Mouse (Mus musculus): Measurements from ENCODE around the gene Klrc3. TPM values are rescaled to one million over a fixed set of nuclear protein-coding genes. Genes with fewer than 3 reads are reported as not detected.
"Not testable (repeated sequence)": the region's sequence is repeated elsewhere in the genome, so short reads cannot be mapped to it uniquely, and the experiment has no call there.

Klrc3 gene
- not detected in 2 replicates for polyA plus RNA-seq (2014; fragmentation: Nextera tagmentation; extraction: Ambion mirVana)

DNA sequence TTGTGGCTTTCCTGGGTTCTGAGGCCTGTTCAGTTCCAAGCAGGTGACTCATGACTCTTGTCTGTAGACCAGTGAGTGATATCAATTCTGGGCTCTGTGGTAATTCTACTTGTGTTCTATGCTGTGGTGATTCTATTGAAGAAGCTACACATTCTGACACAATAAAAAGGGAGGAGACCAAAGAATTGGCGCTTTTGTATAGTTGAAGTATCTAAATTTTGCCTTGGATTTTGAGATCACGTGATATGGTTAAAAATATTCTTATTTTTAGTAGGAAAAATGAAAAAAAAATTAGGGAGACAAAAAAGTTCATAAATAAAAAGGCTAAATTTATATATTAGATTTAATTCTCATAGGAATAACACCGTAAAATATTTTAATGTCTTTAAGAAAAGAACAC lies at the start of gene Klrc3:
Gene Klrc3 (minus strand): TSS at position 101 of the 400 bp plus-strand sequence.
- H3K4me2 ChIP-seq (ENCODE audit: low read length); H3K36me3 ChIP-seq (ENCODE audit: control insufficient read depth, insufficient read depth, low read length); H3K27me3 ChIP-seq (replicated peaks; ENCODE audit: control insufficient read depth, insufficient read depth, low read length); ATAC-seq; H3K4me1 ChIP-seq (ENCODE audit: control insufficient read depth, insufficient read depth, low read length); H3K9me3 ChIP-seq (replicated peaks; ENCODE audit: control insufficient read depth, low read length); H3K9ac ChIP-seq (ENCODE audit: low read length); H3K4me3 ChIP-seq (ENCODE audit: low read depth, low read length); H3K27ac ChIP-seq (ENCODE audit: low read depth, low read length); DNase-seq (ENCODE audit: low spot score): not testable (repeated sequence)
- WGBS = 84% methylated on average over 3 of the region's 3 CpGs

DNA sequence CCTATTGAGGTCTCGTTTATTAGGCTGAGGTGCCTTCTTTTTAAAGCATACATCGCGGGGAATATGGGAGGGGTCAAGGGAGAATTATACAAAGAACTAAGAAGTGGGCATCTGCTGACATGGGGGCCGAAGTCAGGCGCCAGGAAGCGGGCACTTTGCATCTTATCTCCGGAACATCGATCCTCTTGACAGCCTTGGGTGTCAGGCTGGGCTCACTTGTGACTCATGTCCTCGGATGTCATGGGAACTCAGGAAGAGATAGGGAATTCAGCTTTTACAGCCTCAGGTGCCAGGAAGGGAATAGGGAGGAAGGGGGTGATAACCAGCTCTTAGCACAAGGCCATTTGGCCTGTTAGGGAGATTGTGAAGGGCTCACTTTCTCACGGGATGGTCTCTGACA lies 48.3 kb upstream of the Klrc3 start:
- H3K36me3 ChIP-seq (ENCODE audit: control insufficient read depth, insufficient read depth, low read length); H3K27me3 ChIP-seq (replicated peaks; ENCODE audit: control insufficient read depth, insufficient read depth, low read length); DNase-seq (ENCODE audit: low spot score); H3K4me3 ChIP-seq (ENCODE audit: low read depth, low read length); H3K9me3 ChIP-seq (replicated peaks; ENCODE audit: control insufficient read depth, low read length); H3K4me1 ChIP-seq (ENCODE audit: control insufficient read depth, insufficient read depth, low read length); H3K27ac ChIP-seq (ENCODE audit: low read depth, low read length); H3K4me2 ChIP-seq (ENCODE audit: low read length); ATAC-seq; H3K9ac ChIP-seq (ENCODE audit: low read length): not testable (repeated sequence)
- WGBS = 84% methylated on average over 10 of the region's 10 CpGs

DNA sequence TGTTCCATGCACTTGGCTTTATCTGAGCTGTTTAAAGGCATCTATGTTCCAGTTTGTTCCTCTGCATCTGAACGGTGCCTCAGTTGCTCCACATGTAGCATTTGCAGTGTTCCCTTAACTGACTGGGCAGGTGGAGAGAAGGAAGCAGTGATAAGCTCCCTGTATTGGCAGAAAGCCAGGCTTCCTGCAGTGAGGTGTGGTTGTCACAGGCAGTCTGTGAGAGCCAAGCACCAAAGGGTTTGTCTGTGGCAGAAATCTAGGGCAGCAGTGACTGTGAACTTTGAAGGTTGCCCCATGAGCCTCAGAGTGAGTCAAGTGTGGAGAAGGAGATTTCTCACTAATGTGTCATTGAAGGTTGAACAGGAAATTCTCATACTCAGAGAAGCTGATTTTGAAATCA lies 37.2 kb upstream of the Klrc3 start:
- DNase-seq (ENCODE audit: low spot score) (no peak), ATAC-seq (no peak)
- Histone ChIP-seq H3K36me3 (ENCODE audit: control insufficient read depth, insufficient read depth, low read length) (no peaks in the 10 kb centered on the region), H3K27me3 (replicated peaks; ENCODE audit: control insufficient read depth, insufficient read depth, low read length) (no peaks in the 10 kb centered on the region), H3K4me2 (ENCODE audit: low read length) (no peak overlapping the region), H3K9me3 (replicated peaks; ENCODE audit: control insufficient read depth, low read length) (0 out of 2 replicates have a peak, but pooled peaks cover 4% of the 10 kb centered on the region), H3K27ac (ENCODE audit: low read depth, low read length) (no peak overlapping the region), H3K4me3 (ENCODE audit: low read depth, low read length) (no peak overlapping the region), H3K4me1 (ENCODE audit: control insufficient read depth, insufficient read depth, low read length) (no peaks in the 10 kb centered on the region), H3K9ac (ENCODE audit: low read length) (no peak overlapping the region)
- WGBS = 67% methylated on average over 1 of the region's 1 CpGs

DNA sequence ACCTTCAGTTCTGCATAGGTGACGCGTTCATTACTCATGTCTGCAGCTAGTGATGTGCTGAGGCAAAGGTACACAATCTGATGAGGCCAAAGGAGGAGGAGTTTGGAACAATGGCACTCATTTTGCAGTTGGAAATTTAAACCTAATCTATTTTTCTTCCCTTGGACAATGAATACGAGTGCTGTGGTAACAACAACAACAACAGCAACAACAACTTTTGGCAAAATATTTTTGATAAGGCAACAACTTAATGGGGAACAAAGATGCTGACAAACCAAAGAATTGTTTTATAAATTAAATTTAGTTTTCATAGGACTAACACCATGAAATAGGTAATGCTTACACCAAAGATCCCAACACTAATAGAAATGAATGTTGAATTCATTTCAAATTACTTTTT lies 35.7 kb upstream of the Klrc3 start, which contains the start of gene Klrc1:
Gene Klrc1 (minus strand): TSS at position 101 of the 400 bp plus-strand sequence.
- no peaks in the 10 kb centered on the region for H3K27me3 ChIP-seq (replicated peaks; ENCODE audit: control insufficient read depth, insufficient read depth, low read length)
- no peak within 1 kb of the TSS for H3K27ac ChIP-seq (ENCODE audit: low read depth, low read length)
- no peak within 1 kb of the TSS for H3K4me3 ChIP-seq (ENCODE audit: low read depth, low read length)
- no peak within 1 kb of the TSS for H3K9ac ChIP-seq (ENCODE audit: low read length)
- 0 out of 2 replicates have a peak, but pooled peaks cover 4% of the 10 kb centered on the region for H3K9me3 ChIP-seq (replicated peaks; ENCODE audit: control insufficient read depth, low read length)
- ATAC-seq = no peak
- 76% methylated on average over 3 of the region's 3 CpGs for WGBS
- H3K4me2 ChIP-seq (ENCODE audit: low read length) = no peak within 1 kb of the TSS
- H3K4me1 ChIP-seq (ENCODE audit: control insufficient read depth, insufficient read depth, low read length) = no peaks in the 10 kb centered on the region
- DNase-seq (ENCODE audit: low spot score) = no peak
- no peaks in the 10 kb centered on the region for H3K36me3 ChIP-seq (ENCODE audit: control insufficient read depth, insufficient read depth, low read length)

DNA sequence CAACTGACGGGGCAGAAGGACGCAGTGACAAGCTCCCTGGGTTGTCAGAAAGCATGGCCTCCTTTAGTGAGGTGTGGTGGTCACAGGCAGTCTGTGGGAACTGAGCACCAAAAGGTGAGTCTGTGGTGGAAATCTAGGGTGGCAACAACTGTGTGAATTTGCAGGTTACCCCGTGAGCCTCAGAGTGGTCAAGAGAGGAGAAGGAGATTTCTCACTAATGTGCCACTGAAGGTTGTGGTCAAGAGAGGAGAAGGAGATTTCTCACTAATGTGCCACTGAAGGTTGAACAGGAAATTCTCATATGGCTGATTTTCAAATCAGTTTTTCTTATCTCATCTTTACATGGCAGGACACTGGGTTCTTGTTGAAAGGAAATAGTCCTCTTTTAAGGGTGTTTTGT lies 18.2 kb upstream of the Klrc3 start:
- ATAC-seq; H3K27ac ChIP-seq (ENCODE audit: low read depth, low read length); DNase-seq (ENCODE audit: low spot score); H3K4me2 ChIP-seq (ENCODE audit: low read length); H3K4me1 ChIP-seq (ENCODE audit: control insufficient read depth, insufficient read depth, low read length); H3K9ac ChIP-seq (ENCODE audit: low read length); H3K36me3 ChIP-seq (ENCODE audit: control insufficient read depth, insufficient read depth, low read length); H3K27me3 ChIP-seq (replicated peaks; ENCODE audit: control insufficient read depth, insufficient read depth, low read length); H3K4me3 ChIP-seq (ENCODE audit: low read depth, low read length); H3K9me3 ChIP-seq (replicated peaks; ENCODE audit: control insufficient read depth, low read length): not testable (repeated sequence)
- no CpG with 5 or more reads among the region's 3 CpGs for WGBS

DNA sequence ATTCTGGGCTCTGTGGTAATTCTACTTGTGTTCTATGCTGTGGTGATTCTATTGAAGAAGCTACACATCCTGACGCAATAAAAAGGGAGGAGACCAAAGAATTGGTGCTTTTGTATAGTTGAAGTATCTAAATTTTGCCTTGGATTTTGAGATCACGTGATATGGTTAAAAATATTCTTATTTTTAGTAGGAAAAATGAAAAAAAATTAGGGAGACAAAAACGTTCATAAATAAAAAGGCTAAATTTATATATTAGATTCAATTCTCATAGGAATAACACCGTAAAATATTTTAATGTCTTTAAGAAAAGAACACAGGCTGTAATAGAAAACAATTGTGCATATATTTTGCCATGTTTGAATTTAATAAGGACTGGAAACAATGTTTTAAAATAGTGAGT lies 17.5 kb upstream of the Klrc3 start, which contains the start of gene Klrc2:
Gene Klrc2 (minus strand): TSS at position 101 of the 400 bp plus-strand sequence.
- H3K4me3 ChIP-seq (ENCODE audit: low read depth, low read length); ATAC-seq; H3K9me3 ChIP-seq (replicated peaks; ENCODE audit: control insufficient read depth, low read length); H3K27me3 ChIP-seq (replicated peaks; ENCODE audit: control insufficient read depth, insufficient read depth, low read length); H3K9ac ChIP-seq (ENCODE audit: low read length); H3K36me3 ChIP-seq (ENCODE audit: control insufficient read depth, insufficient read depth, low read length); H3K4me1 ChIP-seq (ENCODE audit: control insufficient read depth, insufficient read depth, low read length); DNase-seq (ENCODE audit: low spot score); H3K4me2 ChIP-seq (ENCODE audit: low read length); H3K27ac ChIP-seq (ENCODE audit: low read depth, low read length): not testable (repeated sequence)
- 80% methylated on average over 4 of the region's 4 CpGs for WGBS

DNA sequence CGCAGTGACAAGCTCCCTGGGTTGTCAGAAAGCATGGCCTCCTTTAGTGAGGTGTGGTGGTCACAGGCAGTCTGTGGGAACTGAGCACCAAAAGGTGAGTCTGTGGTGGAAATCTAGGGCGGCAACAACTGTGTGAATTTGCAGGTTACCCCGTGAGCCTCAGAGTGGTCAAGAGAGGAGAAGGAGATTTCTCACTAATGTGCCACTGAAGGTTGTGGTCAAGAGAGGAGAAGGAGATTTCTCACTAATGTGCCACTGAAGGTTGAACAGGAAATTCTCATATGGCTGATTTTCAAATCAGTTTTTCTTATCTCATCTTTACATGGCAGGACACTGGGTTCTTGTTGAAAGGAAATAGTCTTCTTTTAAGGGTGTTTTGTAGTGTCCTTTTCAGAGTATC lies 917 bp upstream of the Klrc3 start:
- ATAC-seq; H3K4me3 ChIP-seq (ENCODE audit: low read depth, low read length); DNase-seq (ENCODE audit: low spot score); H3K36me3 ChIP-seq (ENCODE audit: control insufficient read depth, insufficient read depth, low read length); H3K4me2 ChIP-seq (ENCODE audit: low read length); H3K9ac ChIP-seq (ENCODE audit: low read length); H3K27ac ChIP-seq (ENCODE audit: low read depth, low read length); H3K27me3 ChIP-seq (replicated peaks; ENCODE audit: control insufficient read depth, insufficient read depth, low read length); H3K9me3 ChIP-seq (replicated peaks; ENCODE audit: control insufficient read depth, low read length); H3K4me1 ChIP-seq (ENCODE audit: control insufficient read depth, insufficient read depth, low read length): not testable (repeated sequence)
- WGBS = 60% methylated on average over 1 of the region's 3 CpGs

DNA sequence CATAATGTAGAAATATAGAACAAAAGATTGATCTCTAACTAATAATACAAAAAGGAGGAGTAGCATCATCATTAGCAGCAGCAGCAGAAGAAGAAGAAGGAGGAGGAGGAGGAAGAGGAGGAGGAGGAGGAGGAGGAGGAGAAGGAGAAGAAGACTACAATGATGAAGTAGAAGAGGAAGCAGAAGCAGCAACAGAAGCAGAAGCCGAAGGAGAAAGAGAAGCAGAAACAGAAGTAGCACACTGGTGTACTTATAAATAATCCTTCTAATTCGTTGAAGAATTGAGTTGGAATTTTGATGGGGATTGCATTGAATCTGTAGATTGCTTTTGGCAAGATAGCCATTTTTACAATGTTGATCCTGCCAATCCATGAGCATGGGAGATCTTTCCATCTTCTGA lies 12.1 kb downstream of the Klrc3 start:
- WGBS = 87% methylated on average over 2 of the region's 2 CpGs
- not testable (repeated sequence) for H3K9ac ChIP-seq (ENCODE audit: low read length); H3K4me2 ChIP-seq (ENCODE audit: low read length)

DNA sequence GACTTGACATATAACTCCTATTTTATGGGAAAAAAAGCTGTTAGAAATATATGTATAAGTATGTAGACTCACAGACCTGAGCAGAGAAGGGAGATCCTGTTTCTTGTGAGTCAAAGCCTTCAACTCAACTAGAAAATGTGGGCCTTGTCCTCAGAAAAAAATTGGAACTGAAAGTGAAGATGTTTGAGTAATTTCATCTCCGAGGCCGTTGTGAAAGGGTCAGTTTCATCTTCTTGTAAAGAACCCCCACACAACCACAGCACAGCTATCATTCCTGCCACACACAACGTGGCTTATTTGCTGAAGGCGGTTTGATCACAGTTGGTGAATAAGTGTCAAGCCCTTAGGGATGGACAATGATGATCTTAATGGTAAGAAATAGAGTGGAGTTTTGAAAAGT lies 19.4 kb downstream of the Klrc3 start, which contains the start of gene Klrk1:
Gene Klrk1 (minus strand): TSS at position 130 of the 400 bp plus-strand sequence.
- 85% methylated on average over 4 of the region's 4 CpGs for WGBS
- Histone ChIP-seq H3K36me3 (ENCODE audit: control insufficient read depth, insufficient read depth, low read length) (no peaks in the 10 kb centered on the region), H3K4me3 (ENCODE audit: low read depth, low read length) (no peak within 1 kb of the TSS), H3K9ac (ENCODE audit: low read length) (no peak within 1 kb of the TSS), H3K27me3 (replicated peaks; ENCODE audit: control insufficient read depth, insufficient read depth, low read length) (no peaks in the 10 kb centered on the region), H3K4me2 (ENCODE audit: low read length) (no peak within 1 kb of the TSS), H3K9me3 (replicated peaks; ENCODE audit: control insufficient read depth, low read length) (no peaks in the 10 kb centered on the region), H3K4me1 (ENCODE audit: control insufficient read depth, insufficient read depth, low read length) (no peaks in the 10 kb centered on the region), H3K27ac (ENCODE audit: low read depth, low read length) (no peak within 1 kb of the TSS)
- DNase-seq (ENCODE audit: low spot score) (no peak), ATAC-seq (no peak)

More for the DNA sequence above, 12.1 kb downstream of the Klrc3 start:
- ATAC-seq; H3K9me3 ChIP-seq (replicated peaks; ENCODE audit: control insufficient read depth, low read length); H3K27me3 ChIP-seq (replicated peaks; ENCODE audit: control insufficient read depth, insufficient read depth, low read length); H3K27ac ChIP-seq (ENCODE audit: low read depth, low read length); H3K36me3 ChIP-seq (ENCODE audit: control insufficient read depth, insufficient read depth, low read length); H3K4me3 ChIP-seq (ENCODE audit: low read depth, low read length); DNase-seq (ENCODE audit: low spot score); H3K4me1 ChIP-seq (ENCODE audit: control insufficient read depth, insufficient read depth, low read length): not testable (repeated sequence)
